Mouse (Mus musculus) heart, embryonic 14.5 days (tissue): ENCODE measurements around the gene BC051142. TPM values are rescaled to one million over a fixed set of nuclear protein-coding genes. Genes with fewer than 3 reads are reported as not detected.

Source experiments
- ATAC-seq: fragments of 200-750 bp; cut with Nextera tagmentation; 2 replicates; pipeline ENCODE4 v1.8.0; 2017; ENCODE audit warnings: low read depth, moderate TSS enrichment; ENCODE audit not compliant: insufficient number of reproducible peaks, insufficient read depth, low FRiP score
- H3K27ac ChIP-seq, 2 experiments: fragments of 200-500 bp in 1 of 2; fragments of 300-500 bp in 1 of 2; sonication (generic) in 1 of 2; replicated peaks in 1 of 2; 2 replicates each; pipeline ENCODE4 v1.5.1; 2012 to 2014; ENCODE audit warnings: low read depth in 2 of 2, low read length in 2 of 2, control low read depth in 1 of 2, mild to moderate bottlenecking in 1 of 2, mixed read lengths in 1 of 2; ENCODE audit not compliant: control insufficient read depth in 1 of 2, insufficient read depth in 1 of 2
- H3K27me3 ChIP-seq: fragments of 300-500 bp; sonication (generic); 2 replicates; pipeline ENCODE4 v1.6.1; 2014; ENCODE audit warnings: mild to moderate bottlenecking, low read length, control low read depth; ENCODE audit not compliant: control insufficient read depth, insufficient read depth
- H3K36me3 ChIP-seq: fragments of 300-500 bp; sonication (generic); 2 replicates; pipeline ENCODE4 v1.6.1; 2014; ENCODE audit warnings: mild to moderate bottlenecking, control low read depth, low read length, mixed read lengths; ENCODE audit not compliant: control insufficient read depth, insufficient read depth
- H3K4me1 ChIP-seq, 2 experiments: fragments of 200-500 bp in 1 of 2; fragments of 300-500 bp in 1 of 2; sonication (generic) in 1 of 2; 2 replicates each; pipeline ENCODE4 v1.6.1; 2012 to 2014; ENCODE audit warnings: low read length in 2 of 2, control low read depth in 1 of 2, mixed read lengths in 1 of 2; ENCODE audit not compliant: control insufficient read depth in 2 of 2, insufficient read depth in 2 of 2
- H3K4me2 ChIP-seq: fragments of 300-500 bp; sonication (generic); 2 replicates; pipeline ENCODE4 v1.6.1; 2014; ENCODE audit warnings: mild to moderate bottlenecking, low read length
- H3K4me3 ChIP-seq, 2 experiments: fragments of 200-500 bp in 1 of 2; fragments of 300-500 bp in 1 of 2; sonication (generic) in 1 of 2; 2 replicates each; pipeline ENCODE4 v1.5.1; 2012 to 2014; ENCODE audit warnings: low read length in 2 of 2, mild to moderate bottlenecking in 2 of 2, control low read depth in 1 of 2, low read depth in 1 of 2, moderate library complexity in 1 of 2; ENCODE audit not compliant: control insufficient read depth in 1 of 2, insufficient read depth in 1 of 2
- H3K9ac ChIP-seq: fragments of 300-500 bp; sonication (generic); 2 replicates; pipeline ENCODE4 v1.6.1; 2014; ENCODE audit warnings: mild to moderate bottlenecking, low read length
- H3K9me3 ChIP-seq: fragments of 300-500 bp; sonication (generic); 2 replicates; pipeline ENCODE4 v1.6.1; 2016; ENCODE audit warnings: low read length, control low read depth; ENCODE audit not compliant: control insufficient read depth
- WGBS: fragments of 180-500 bp; shearing (Covaris S2); extraction: QIAGEN DNeasy Blood & Tissue Kit; methylation state at CpG from one replicate; pipeline ENCODE4 v1.1.7; 2014; 5-methylcytosine and 5-hydroxymethylcytosine counted together
- polyA plus RNA-seq: library from polyadenylated mRNA; unstranded; fragments of >200 nt; fragmentation: Nextera tagmentation; extraction: Ambion mirVana; gene quantifications from 2 replicates; pipeline ENCODE4 v1.2.1, GENCODE M21; 2014

Gene BC051142
- polyA plus RNA-seq, 1 experiment from 2014 or later, result not detected

DNA sequence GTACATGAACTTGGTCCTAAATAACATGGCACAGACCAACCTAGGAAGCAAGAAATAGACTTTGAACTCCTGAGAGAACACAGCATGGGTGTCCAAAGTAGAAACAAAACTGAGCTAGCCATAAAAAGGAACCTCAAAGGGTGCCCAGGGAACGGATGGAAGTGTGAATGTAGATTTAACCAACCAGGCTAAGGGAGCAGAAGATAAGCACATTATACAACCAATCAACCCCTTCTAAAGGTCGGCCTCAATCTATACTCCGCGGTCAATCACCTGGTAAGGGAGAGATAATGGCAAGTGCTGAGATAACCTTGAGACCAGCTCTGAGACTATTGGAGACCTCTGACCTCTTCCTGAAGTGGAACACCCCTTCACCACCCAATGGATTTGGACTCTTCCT is 28.1 kb upstream of the BC051142 start:
- Histone ChIP-seq H3K4me2 (no peak overlapping the region), H3K27ac (no peak overlapping the region), H3K27me3 (no peaks in the 10 kb centered on the region), H3K9ac (no peak overlapping the region), H3K4me3 (no peak overlapping the region), H3K36me3 (no peaks in the 10 kb centered on the region), H3K9me3 (no peaks in the 10 kb centered on the region), H3K4me1 (no peaks in the 10 kb centered on the region)
- 52% methylated on average over 4 of the region's 4 CpGs for WGBS
- no peak for ATAC-seq

DNA sequence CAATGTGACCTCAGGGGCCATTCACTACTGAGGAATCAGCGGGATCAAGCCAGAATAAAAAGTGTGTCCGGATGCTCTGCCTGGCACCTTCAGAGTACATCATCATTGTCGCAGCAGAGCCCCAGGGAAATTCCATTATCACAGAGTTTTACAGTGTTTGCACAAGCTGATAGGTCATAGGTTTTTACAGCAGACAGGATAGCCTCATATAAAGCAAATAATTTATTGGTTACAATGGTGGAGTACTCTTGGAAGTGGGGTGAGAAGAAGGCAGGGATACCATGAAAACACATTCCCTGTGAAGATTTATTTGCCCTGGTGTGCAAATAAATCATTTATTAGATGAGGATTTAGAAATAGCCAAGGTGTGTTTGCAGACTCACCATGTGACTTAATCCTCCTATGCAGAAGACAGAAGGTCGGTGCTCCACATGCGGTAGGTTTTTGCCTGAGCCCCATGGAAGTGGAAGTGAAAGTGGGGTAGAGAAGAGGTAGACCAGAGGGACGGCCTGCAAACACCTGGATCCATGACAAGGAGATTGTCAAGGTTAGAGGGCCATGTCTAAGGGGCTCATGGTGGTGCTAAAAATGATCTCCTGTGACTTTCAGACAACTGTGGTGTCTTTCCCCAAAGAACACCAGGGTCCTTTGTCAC is 25.4 kb upstream of the BC051142 start:
- H3K36me3 ChIP-seq, result no peaks in the 10 kb centered on the region
- no peaks in the 10 kb centered on the region for H3K4me1 ChIP-seq
- H3K27me3 ChIP-seq, result no peaks in the 10 kb centered on the region
- no peaks in the 10 kb centered on the region for H3K9me3 ChIP-seq
- H3K9ac ChIP-seq, result no peak overlapping the region
- no peak overlapping the region for H3K4me3 ChIP-seq
- H3K4me2 ChIP-seq, result no peak overlapping the region
- H3K27ac ChIP-seq, result no peak overlapping the region
- ATAC-seq, result no peak
- WGBS, result 77% methylated on average over 6 of the region's 6 CpGs

DNA sequence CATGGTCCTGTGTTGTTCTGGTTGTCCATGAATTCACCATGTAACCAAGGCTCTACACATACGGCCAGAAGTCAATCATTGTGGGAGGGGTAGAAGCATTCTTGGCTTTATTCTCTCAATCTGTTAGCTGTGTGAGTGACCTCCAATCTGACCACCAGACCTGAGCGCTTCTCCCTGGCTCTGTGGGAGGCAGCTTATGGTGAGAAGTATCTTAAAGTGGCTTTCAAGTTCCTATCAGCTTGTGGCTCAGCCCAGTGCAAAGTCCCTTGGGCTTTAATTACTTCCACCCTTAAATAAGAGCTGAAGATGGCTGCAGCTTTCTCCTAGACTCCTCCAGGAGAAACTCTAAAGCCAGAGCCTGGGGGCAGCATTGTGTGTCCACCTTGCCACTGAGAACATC is 21.8 kb upstream of the BC051142 start, which contains the start of gene Btnl1:
Gene Btnl1, plus strand, starts transcription at position 286 of the 400 bp plus-strand sequence.
- 60% methylated on average over 2 of the region's 2 CpGs for WGBS
- no peak within 1 kb of the TSS for H3K4me2 ChIP-seq
- H3K27ac ChIP-seq, result no peak within 1 kb of the TSS
- H3K4me1 ChIP-seq, result no peaks in the 10 kb centered on the region
- no peaks in the 10 kb centered on the region for H3K27me3 ChIP-seq
- no peaks in the 10 kb centered on the region for H3K9me3 ChIP-seq
- no peak for ATAC-seq
- H3K36me3 ChIP-seq, result no peaks in the 10 kb centered on the region
- H3K9ac ChIP-seq, result no peak within 1 kb of the TSS
- no peak within 1 kb of the TSS for H3K4me3 ChIP-seq

DNA sequence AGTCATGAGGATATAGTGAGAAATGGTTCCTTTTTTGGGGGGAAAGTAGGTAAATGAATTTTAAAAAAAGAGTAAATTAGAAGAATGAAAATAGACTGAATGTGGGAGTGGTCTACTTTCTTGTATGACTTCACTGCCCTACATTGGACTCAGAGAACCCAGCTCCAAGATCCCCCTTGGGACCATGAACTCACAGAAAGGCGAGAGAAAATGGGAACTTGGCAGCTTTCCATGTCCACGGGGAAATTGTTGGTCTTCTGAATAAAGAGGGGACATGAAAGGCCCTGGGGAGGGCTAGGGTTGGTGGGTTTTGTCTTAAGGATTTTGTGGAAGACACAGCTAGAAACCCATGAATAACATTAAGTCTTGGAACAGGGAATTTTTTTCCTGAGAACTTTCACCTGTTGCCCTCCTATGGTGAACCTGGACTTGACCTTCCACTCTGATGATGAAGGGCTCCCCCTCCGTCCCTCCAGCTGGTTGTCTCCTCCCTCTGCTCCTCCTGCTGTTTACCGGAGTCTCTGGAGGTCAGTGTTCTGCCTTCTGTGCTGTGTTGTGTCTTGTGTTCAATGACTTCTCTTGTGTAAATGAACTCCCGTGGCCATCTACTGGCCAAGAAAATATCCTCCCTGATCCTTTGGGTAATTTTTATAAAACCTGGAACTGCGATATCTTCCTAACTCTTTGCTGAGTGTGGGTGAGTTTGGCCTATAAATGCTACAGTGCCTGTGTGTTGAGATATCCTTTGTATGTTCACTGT is 21.0 kb upstream of the BC051142 start:
- 47% methylated on average over 6 of the region's 6 CpGs for WGBS
- no peak overlapping the region for H3K4me3 ChIP-seq
- H3K9ac ChIP-seq, result no peak overlapping the region
- no peaks in the 10 kb centered on the region for H3K36me3 ChIP-seq
- H3K27me3 ChIP-seq, result no peaks in the 10 kb centered on the region
- H3K27ac ChIP-seq, result no peak overlapping the region
- no peaks in the 10 kb centered on the region for H3K4me1 ChIP-seq
- no peak for ATAC-seq
- H3K4me2 ChIP-seq, result no peak overlapping the region
- no peaks in the 10 kb centered on the region for H3K9me3 ChIP-seq

DNA sequence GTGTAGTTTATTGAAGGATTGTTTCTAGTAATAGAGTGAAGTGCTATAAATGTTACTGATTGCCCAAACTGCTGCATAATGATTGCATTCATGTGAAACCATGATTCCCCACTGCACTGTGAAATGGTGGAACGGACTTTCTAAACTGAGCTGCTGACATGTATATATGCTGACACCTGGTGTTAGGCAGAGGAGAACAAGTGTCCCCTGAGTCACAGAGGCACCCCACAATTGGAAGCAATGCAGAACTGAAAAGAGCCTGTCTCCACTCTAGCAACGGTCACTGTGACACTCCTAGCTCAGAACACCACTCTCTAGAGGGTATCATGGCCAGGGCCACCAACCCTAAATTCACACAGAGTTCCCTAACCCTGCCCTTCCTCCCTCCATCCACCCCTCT is 19.9 kb upstream of the BC051142 start:
- no peaks in the 10 kb centered on the region for H3K27me3 ChIP-seq
- H3K9me3 ChIP-seq, result no peaks in the 10 kb centered on the region
- H3K4me3 ChIP-seq, result no peak overlapping the region
- no peaks in the 10 kb centered on the region for H3K36me3 ChIP-seq
- ATAC-seq, result no peak
- no peak overlapping the region for H3K27ac ChIP-seq
- H3K4me2 ChIP-seq, result no peak overlapping the region
- H3K4me1 ChIP-seq, result no peaks in the 10 kb centered on the region
- 62% methylated on average over 2 of the region's 2 CpGs for WGBS
- no peak overlapping the region for H3K9ac ChIP-seq

DNA sequence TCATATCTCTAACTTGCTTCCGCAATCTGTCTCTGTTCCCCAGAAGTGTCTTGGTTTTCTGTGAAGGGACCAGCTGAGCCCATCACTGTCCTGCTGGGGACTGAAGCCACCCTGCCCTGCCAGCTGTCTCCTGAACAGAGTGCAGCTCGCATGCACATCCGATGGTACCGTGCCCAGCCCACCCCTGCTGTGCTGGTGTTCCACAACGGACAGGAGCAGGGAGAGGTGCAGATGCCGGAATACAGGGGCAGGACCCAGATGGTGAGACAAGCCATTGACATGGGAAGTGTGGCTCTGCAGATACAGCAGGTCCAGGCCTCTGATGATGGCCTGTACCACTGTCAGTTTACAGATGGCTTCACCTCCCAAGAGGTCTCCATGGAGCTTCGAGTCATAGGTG is 19.2 kb upstream of the BC051142 start:
- WGBS, result 75% methylated on average over 7 of the region's 7 CpGs
- H3K4me2 ChIP-seq, result no peak overlapping the region

DNA sequence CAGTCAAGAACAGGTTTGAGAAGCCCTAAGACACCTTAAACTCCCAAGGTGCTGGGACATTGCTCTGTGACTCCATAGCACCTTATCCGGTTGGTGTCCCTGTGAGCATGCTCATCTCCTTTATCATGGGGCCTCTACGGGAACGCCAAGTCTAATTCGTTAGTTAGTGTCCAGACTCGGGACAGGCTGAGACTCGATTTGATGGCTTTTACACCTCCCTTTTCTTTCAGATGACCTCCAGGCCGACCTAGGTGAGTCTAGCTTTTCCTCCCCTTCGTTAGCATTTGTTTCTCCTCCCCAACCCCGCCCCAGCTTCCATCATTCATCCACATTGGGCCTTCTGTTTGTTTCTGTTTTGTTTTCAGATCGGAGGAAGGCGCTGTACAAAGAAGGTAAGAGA is 16.7 kb upstream of the BC051142 start:
- WGBS, result 67% methylated on average over 11 of the region's 11 CpGs
- Histone ChIP-seq H3K27me3 (no peaks in the 10 kb centered on the region), H3K9ac (no peak overlapping the region), H3K4me1 (no peaks in the 10 kb centered on the region), H3K4me3 (no peak overlapping the region), H3K9me3 (no peaks in the 10 kb centered on the region), H3K36me3 (no peaks in the 10 kb centered on the region), H3K27ac (no peak overlapping the region), H3K4me2 (no peak overlapping the region)
- no peak for ATAC-seq

More for the DNA sequence above, 19.2 kb upstream of the BC051142 start:
- Histone ChIP-seq H3K4me1 (no peaks in the 10 kb centered on the region), H3K4me3 (no peak overlapping the region), H3K9me3 (no peaks in the 10 kb centered on the region), H3K27me3 (no peaks in the 10 kb centered on the region), H3K27ac (no peak overlapping the region), H3K36me3 (no peaks in the 10 kb centered on the region), H3K9ac (no peak overlapping the region)
- no peak for ATAC-seq
